Mouse (Mus musculus) CH12.LX (cell line): ENCODE results near the gene Cfap61. TPM values are rescaled to one million over a fixed set of nuclear protein-coding genes. Genes with fewer than 3 reads are reported as not detected.

ENCODE experiments used
- DNase-seq: peaks from one replicate; pipeline ENCODE4 v3.0.0-alpha.2; 2013; ENCODE audit errors: extremely low read depth
- H3K27ac ChIP-seq: 2 replicates; pipeline ENCODE4 v1.5.1; 2012; ENCODE audit warnings: low read depth, mild to moderate bottlenecking, control low read depth, moderate library complexity; ENCODE audit not compliant: insufficient read depth
- H3K27me3 ChIP-seq: replicated peaks from 2 replicates; pipeline ENCODE3; 2012; ENCODE audit warnings: inconsistent platforms
- H3K36me3 ChIP-seq, 2 experiments: replicated peaks in 1 of 2; 2 replicates each; pipeline versions ENCODE3 to v1.6.1; 2012; ENCODE audit warnings: inconsistent platforms in 1 of 2, low read length in 1 of 2, mild to moderate bottlenecking in 1 of 2, mixed read lengths in 1 of 2, moderate library complexity in 1 of 2; ENCODE audit not compliant: control insufficient read depth in 1 of 2, insufficient read depth in 1 of 2
- H3K4me1 ChIP-seq, 2 experiments: 2 replicates each; pipeline ENCODE4 v1.6.1; 2012; ENCODE audit warnings: inconsistent platforms in 1 of 2, moderate library complexity in 1 of 2; ENCODE audit not compliant: insufficient read depth in 2 of 2, control insufficient read depth in 1 of 2
- H3K4me2 ChIP-seq: 2 replicates; pipeline ENCODE4 v1.6.1; 2012; ENCODE audit warnings: low read depth, mild to moderate bottlenecking, control low read depth; ENCODE audit not compliant: poor library complexity, insufficient read depth, severe bottlenecking
- H3K4me3 ChIP-seq, 3 experiments: fragments of 150-350 bp in 1 of 3; sonication (generic) in 1 of 3; replicated peaks in 1 of 3; 2 replicates each; pipeline versions ENCODE3 to v1.5.1; 2011 to 2012; ENCODE audit warnings: low read depth in 2 of 3, low read length in 2 of 3, mild to moderate bottlenecking in 2 of 3, moderate library complexity in 2 of 3, control low read depth in 1 of 3, improper control_type of control experiment in 1 of 3, inconsistent platforms in 1 of 3, mixed read lengths in 1 of 3; ENCODE audit not compliant: poor library complexity in 1 of 3
- H3K79me2 ChIP-seq: replicated peaks from 2 replicates; pipeline ENCODE4 v1.6.1; 2012; ENCODE audit warnings: mild to moderate bottlenecking, moderate library complexity; ENCODE audit not compliant: control insufficient read depth, poor library complexity, insufficient read depth, severe bottlenecking; ENCODE audit errors: extremely low read depth
- H3K9ac ChIP-seq: 2 replicates; pipeline ENCODE4 v1.6.1; 2012; ENCODE audit warnings: low read depth, mild to moderate bottlenecking, control low read depth, moderate library complexity; ENCODE audit not compliant: insufficient read depth
- H3K9me3 ChIP-seq: replicated peaks from 2 replicates; pipeline ENCODE3; 2012; ENCODE audit warnings: low read length, inconsistent platforms, mixed read lengths
- BHLHE40 ChIP-seq: IDR thresholded peaks from 2 replicates; pipeline ENCODE4 v1.6.1; 2011; ENCODE audit warnings: mild to moderate bottlenecking, low read depth, low read length, improper control_type of control experiment
- CHD1 ChIP-seq: IDR thresholded peaks from 2 replicates; pipeline ENCODE4 v1.6.1; 2012; ENCODE audit warnings: low read depth, low read length, improper control_type of control experiment, inconsistent platforms
- CHD2 ChIP-seq: IDR thresholded peaks from 2 replicates; pipeline ENCODE4 v1.6.1; 2011; ENCODE audit warnings: low read length, improper control_type of control experiment
- CTCF ChIP-seq, 2 experiments: IDR thresholded peaks in 1 of 2; conservative IDR thresholded peaks in 1 of 2; 2 replicates each; pipeline ENCODE4 v1.5.1; 2011 to 2012; ENCODE audit warnings: low read depth in 2 of 2, low read length in 2 of 2, improper control_type of control experiment in 1 of 2, inconsistent platforms in 1 of 2, mild to moderate bottlenecking in 1 of 2, moderate library complexity in 1 of 2
- E2F4 ChIP-seq: IDR thresholded peaks from 2 replicates; pipeline ENCODE4 v1.6.1; 2011; ENCODE audit warnings: low read depth, low read length, improper control_type of control experiment; ENCODE audit not compliant: insufficient replicate concordance
- ELF1 ChIP-seq: IDR thresholded peaks from 2 replicates; pipeline ENCODE4 v1.6.1; 2014; ENCODE audit warnings: low read depth, mild to moderate bottlenecking, inconsistent platforms, low read length, improper control_type of control experiment
- EP300 ChIP-seq: IDR thresholded peaks from 2 replicates; pipeline ENCODE4 v1.6.1; 2011; ENCODE audit warnings: low read length, improper control_type of control experiment
- GABPA ChIP-seq: IDR thresholded peaks from 2 replicates; pipeline ENCODE4 v1.6.1; 2012; ENCODE audit warnings: low read depth, low read length, improper control_type of control experiment, inconsistent platforms; ENCODE audit not compliant: insufficient replicate concordance
- HCFC1 ChIP-seq: IDR thresholded peaks from 2 replicates; pipeline ENCODE4 v1.6.1; 2012; ENCODE audit warnings: low read depth, mild to moderate bottlenecking, inconsistent platforms, low read length, improper control_type of control experiment
- KAT2A ChIP-seq: IDR thresholded peaks from 2 replicates; pipeline ENCODE4 v1.6.1; 2012; ENCODE audit warnings: low read length, improper control_type of control experiment, inconsistent platforms; ENCODE audit not compliant: insufficient replicate concordance
- MEF2A ChIP-seq: IDR thresholded peaks from 2 replicates; pipeline ENCODE4 v1.6.1; 2014; ENCODE audit warnings: low read depth, mild to moderate bottlenecking, inconsistent platforms, low read length, improper control_type of control experiment, borderline replicate concordance
- PAX5 ChIP-seq: IDR thresholded peaks from 2 replicates; pipeline ENCODE4 v1.6.1; 2012; ENCODE audit warnings: low read length, inconsistent platforms, mixed read lengths
- POLR2A ChIP-seq: IDR thresholded peaks from 2 replicates; pipeline ENCODE4 v1.6.1; 2011; ENCODE audit warnings: low read depth, mild to moderate bottlenecking, improper control_type of control experiment, low read length
- POLR2AphosphoS2 ChIP-seq: IDR thresholded peaks from 2 replicates; pipeline ENCODE4 v1.6.1; 2011; ENCODE audit warnings: low read depth, low read length, improper control_type of control experiment
- RAD21 ChIP-seq: IDR thresholded peaks from 2 replicates; pipeline ENCODE4 v1.6.1; 2011; ENCODE audit warnings: low read depth, mild to moderate bottlenecking, low read length, improper control_type of control experiment, moderate library complexity
- RCOR1 ChIP-seq: conservative IDR thresholded peaks from 2 replicates; pipeline ENCODE4 v1.6.1; 2012; ENCODE audit warnings: low read depth, mild to moderate bottlenecking, inconsistent platforms, low read length, improper control_type of control experiment
- SMC3 ChIP-seq: IDR thresholded peaks from 2 replicates; pipeline ENCODE4 v1.6.1; 2011; ENCODE audit warnings: low read depth, low read length, improper control_type of control experiment
- TBP ChIP-seq: conservative IDR thresholded peaks from 2 replicates; pipeline ENCODE4 v1.6.1; 2011; ENCODE audit warnings: low read depth, low read length, improper control_type of control experiment
- TCF12 ChIP-seq: IDR thresholded peaks from 2 replicates; pipeline ENCODE4 v1.6.1; 2014; ENCODE audit warnings: low read depth, mild to moderate bottlenecking, inconsistent platforms, low read length, improper control_type of control experiment
- UBTF ChIP-seq: IDR thresholded peaks from 2 replicates; pipeline ENCODE4 v1.6.1; 2012; ENCODE audit warnings: low read depth, mild to moderate bottlenecking, inconsistent platforms, low read length, improper control_type of control experiment, moderate library complexity
- USF1 ChIP-seq: IDR thresholded peaks from 2 replicates; pipeline ENCODE4 v1.6.1; 2014; ENCODE audit warnings: low read depth, mild to moderate bottlenecking, inconsistent platforms, low read length, improper control_type of control experiment
- ZKSCAN1 ChIP-seq: IDR thresholded peaks from 2 replicates; pipeline ENCODE4 v1.6.1; 2012; ENCODE audit warnings: low read depth, inconsistent platforms, low read length, improper control_type of control experiment, borderline replicate concordance
- ZMIZ1 ChIP-seq: IDR thresholded peaks from 2 replicates; pipeline ENCODE4 v1.6.1; 2012; ENCODE audit warnings: low read depth, mild to moderate bottlenecking, inconsistent platforms, low read length, improper control_type of control experiment
- ZNF384 ChIP-seq: IDR thresholded peaks from 2 replicates; pipeline ENCODE4 v1.6.1; 2012; ENCODE audit warnings: low read depth, low read length, improper control_type of control experiment, inconsistent platforms
- dilution Hi-C: fragments of 300-500 bp; cut with MboI; formaldehyde crosslinking; loops from 2 replicates; pipeline ENCODE4 v1.14.3; 2020; ENCODE audit warnings: low sequenced_read_pairs; ENCODE audit not compliant: extremely low pct_unique_long_range_greater_than_20kb, extremely low pct_ligation_motif_present
- in situ Hi-C: fragments of 300-500 bp; cut with MboI; formaldehyde crosslinking; loops from 3 replicates; pipeline ENCODE4 v1.14.3; 2019; ENCODE audit warnings: low sequenced_read_pairs, low pct_ligation_motif_present, low pct_unique_long_range_greater_than_20kb, mixed read lengths
- polyA plus RNA-seq: library from polyadenylated mRNA; unstranded; fragments of >175 nt; gene quantifications from 2 replicates; pipeline ENCODE4 v1.2.1, GENCODE M21; 2012; ENCODE audit warnings: low read depth; ENCODE audit not compliant: insufficient read length
- total RNA-seq, 2 experiments: library from RNA; depleted of rRNA; stranded (reverse); fragments of 300-350 nt in 1 of 2; fragments of >200 nt in 1 of 2; gene quantifications; 2 replicates each; pipeline ENCODE4 v1.2.3; 2012 to 2014

Cfap61 gene
- total and polyA plus RNA-seq, 3 experiments: 0.34 TPM; not detected in 2

DNA sequence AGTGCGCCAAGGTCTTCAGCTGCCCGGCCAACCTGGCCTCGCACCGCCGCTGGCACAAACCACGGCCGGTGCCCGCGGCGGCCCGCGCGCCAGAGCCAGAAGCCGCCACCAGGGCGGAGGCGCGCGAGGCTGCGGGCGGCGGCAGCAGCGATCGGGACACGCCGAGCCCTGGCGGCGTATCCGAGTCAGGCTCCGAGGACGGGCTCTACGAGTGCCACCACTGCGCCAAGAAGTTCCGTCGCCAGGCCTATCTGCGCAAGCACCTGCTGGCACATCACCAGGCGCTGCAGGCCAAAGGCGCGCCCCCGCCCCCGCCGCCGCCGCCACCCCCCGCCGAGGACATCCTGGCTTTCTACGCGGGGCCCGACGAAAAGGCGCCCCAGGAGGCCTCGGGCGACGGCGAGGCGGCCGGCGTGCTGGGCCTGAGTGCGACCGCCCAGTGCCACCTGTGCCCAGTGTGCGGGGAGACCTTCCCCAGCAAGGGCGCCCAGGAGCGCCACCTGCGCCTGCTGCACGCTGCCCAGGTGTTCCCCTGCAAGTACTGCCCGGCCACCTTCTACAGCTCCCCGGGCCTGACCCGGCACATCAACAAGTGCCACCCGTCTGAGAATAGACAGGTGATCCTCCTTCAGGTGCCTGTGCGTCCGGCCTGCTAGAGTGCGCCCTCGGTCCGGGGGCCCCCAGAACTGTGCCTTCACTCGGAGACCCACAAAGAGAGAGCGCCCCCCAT lies 288.8 kb downstream of the Cfap61 start:
- H3K4me2 ChIP-seq: no peak overlapping the region
- H3K79me2 ChIP-seq: no peaks in the 10 kb centered on the region
- peaks cover 7 to 36% of the 10 kb centered on the region in 2 experiments for H3K4me1 ChIP-seq
- no peak for DNase-seq
- in situ Hi-C loops (no loop called here), dilution Hi-C loops (no loop called here)
- H3K27ac ChIP-seq: no peak overlapping the region
- H3K4me3 ChIP-seq: no peak overlapping the region
- H3K9ac ChIP-seq: no peak overlapping the region
- H3K9me3 ChIP-seq: peaks cover 38% of the 10 kb centered on the region
- no peaks in the 10 kb centered on the region for H3K36me3 ChIP-seq
- H3K27me3 ChIP-seq: no peaks in the 10 kb centered on the region
- TF ChIP-seq TCF12: no peak

DNA sequence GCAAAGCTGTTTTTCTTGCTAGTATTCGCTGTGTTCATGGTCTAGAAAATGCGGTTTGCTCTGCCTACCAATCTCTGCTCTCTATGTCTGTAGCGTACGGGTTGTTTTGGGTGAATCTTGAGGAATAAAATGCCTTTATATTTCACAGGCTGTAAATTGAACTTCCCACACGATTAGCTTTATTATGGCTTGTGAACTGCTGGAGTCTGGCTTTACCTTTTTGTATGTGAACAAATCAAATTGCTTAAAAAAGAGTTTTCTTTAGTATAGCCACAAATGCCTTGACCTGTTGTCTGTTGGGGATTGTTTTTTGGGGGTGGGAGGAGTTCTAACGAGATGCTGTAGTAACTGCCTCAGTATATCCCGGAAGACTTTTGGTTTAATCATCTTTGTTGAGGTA lies 289.6 kb downstream of the Cfap61 start:
- no peak overlapping the region for H3K27ac ChIP-seq
- no peak overlapping the region for H3K9ac ChIP-seq
- peaks cover 35% of the 10 kb centered on the region for H3K9me3 ChIP-seq
- no peak overlapping the region for H3K4me3 ChIP-seq
- dilution Hi-C loops (no loop called here), in situ Hi-C loops (no loop called here)
- H3K79me2 ChIP-seq: no peaks in the 10 kb centered on the region
- H3K27me3 ChIP-seq: no peaks in the 10 kb centered on the region
- no peaks in the 10 kb centered on the region for H3K36me3 ChIP-seq
- no peak for DNase-seq
- no peak overlapping the region for H3K4me2 ChIP-seq
- no peak for TF ChIP-seq CHD1
- no peak for TF ChIP-seq GABPA
- TF ChIP-seq CHD2: no peak
- TF ChIP-seq CTCF (conservative IDR thresholded peaks at IDR 0.05 in 1 of 2, IDR thresholded peaks at IDR 0.05 in 1 of 2; ENCODE audit: low read depth in 2 of 2, low read length in 2 of 2): no peak
- no peak for TF ChIP-seq ELF1
- no peak for TF ChIP-seq EP300
- TF ChIP-seq ZKSCAN1: no peak
- no peak for TF ChIP-seq KAT2A
- TF ChIP-seq UBTF: no peak
- TF ChIP-seq MEF2A: no peak
- TF ChIP-seq, all 38 proteins: peak for 0
- H3K4me1 ChIP-seq: peaks cover 7 to 41% of the 10 kb centered on the region in 2 experiments

DNA sequence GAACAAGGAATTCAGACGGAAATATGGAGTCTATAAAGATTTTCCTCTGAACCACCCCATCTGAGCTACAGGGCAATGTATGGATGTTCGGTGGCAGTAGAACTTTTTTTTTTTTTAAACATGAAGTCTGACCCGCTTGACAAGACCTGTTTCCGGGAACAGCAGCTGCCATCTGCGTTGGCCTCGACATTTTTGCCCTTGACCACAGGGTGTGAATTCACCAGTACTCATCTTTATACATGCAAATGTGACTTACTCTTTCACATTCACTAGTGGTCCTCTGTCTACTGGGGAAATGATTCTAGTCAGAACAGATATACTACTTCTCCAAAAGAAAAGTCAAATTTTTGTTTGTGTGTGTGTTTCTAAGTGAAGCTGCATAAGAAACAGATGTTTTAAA lies 291.2 kb downstream of the Cfap61 start:
- Histone ChIP-seq H3K9ac (peak overlapping the region; percentile 31; the same call in 1 of the 2 replicates), H3K27me3 (no peaks in the 10 kb centered on the region), H3K4me3 (no peak overlapping the region), H3K4me2 (peak overlapping the region; percentile 87), H3K79me2 (no peaks in the 10 kb centered on the region), H3K9me3 (peaks cover 28% of the 10 kb centered on the region), H3K4me1 (peaks cover 7 to 42% of the 10 kb centered on the region in 2 experiments), H3K36me3 (no peaks in the 10 kb centered on the region), H3K27ac (no peak overlapping the region)
- dilution Hi-C loops: no loop called here
- peak; percentile 78 for DNase-seq
- in situ Hi-C loops: loop anchor here (25.0 kb wide), 1 partner anchor 264 kb away; no protein-coding TSS in a partner anchor
- TF ChIP-seq CHD2 (0 out of 2 replicates have a peak, but pooled peaks have one; percentile 35), USF1 (no peak), PAX5 (no peak), TCF12 (peak; percentile 65; the same call in 1 of the 2 replicates), POLR2A (no peak), SMC3 (no peak), CTCF (conservative IDR thresholded peaks at IDR 0.05 in 1 of 2, IDR thresholded peaks at IDR 0.05 in 1 of 2; ENCODE audit: low read depth in 2 of 2, low read length in 2 of 2) (no peak), POLR2AphosphoS2 (no peak), E2F4 (no peak), ZKSCAN1 (no peak), TBP (no peak), GABPA (no peak), ZNF384 (peak; percentile 95), RAD21 (no peak; the same call in 1 of the 2 replicates), KAT2A (no peak), ZMIZ1 (no peak), HCFC1 (peak; percentile 45; the same call in 1 of the 2 replicates), CHD1 (0 out of 2 replicates have a peak, but pooled peaks have one; percentile 38), RCOR1 (peak; percentile 76), BHLHE40 (peak; percentile 55)
